Mouse (Mus musculus) testis, adult 2 months (tissue): ENCODE measurements around the gene Ncor2. TPM values are rescaled to one million over a fixed set of nuclear protein-coding genes. Genes with fewer than 3 reads are reported as not detected.

Source experiments
- H3K27ac ChIP-seq: fragments of 200-500 bp; 2 replicates; pipeline ENCODE4 v1.5.1; 2012; ENCODE audit warnings: low read depth, low read length; ENCODE audit not compliant: control insufficient read depth, insufficient read depth
- H3K27me3 ChIP-seq: fragments of 200-500 bp; 2 replicates; pipeline ENCODE4 v1.6.1; 2012; ENCODE audit warnings: mild to moderate bottlenecking, low read length, moderate library complexity; ENCODE audit not compliant: control insufficient read depth, insufficient read depth
- H3K36me3 ChIP-seq: fragments of 200-500 bp; 2 replicates; pipeline ENCODE4 v1.6.1; 2012; ENCODE audit warnings: mild to moderate bottlenecking, low read length; ENCODE audit not compliant: control insufficient read depth, insufficient read depth
- H3K4me1 ChIP-seq: fragments of 200-500 bp; 2 replicates; pipeline ENCODE4 v1.6.1; 2012; ENCODE audit warnings: low read length; ENCODE audit not compliant: control insufficient read depth, insufficient read depth
- H3K4me3 ChIP-seq: fragments of 200-500 bp; 2 replicates; pipeline ENCODE4 v1.5.1; 2012; ENCODE audit warnings: low read depth, mild to moderate bottlenecking, low read length, moderate library complexity, mixed read lengths; ENCODE audit not compliant: control insufficient read depth
- CTCF ChIP-seq: fragments of 200-500 bp; IDR thresholded peaks from 2 replicates; pipeline ENCODE4 v1.5.1; 2012; ENCODE audit warnings: low read depth, mild to moderate bottlenecking, inconsistent platforms, low read length, moderate library complexity; ENCODE audit not compliant: control insufficient read depth, insufficient read depth, insufficient replicate concordance
- POLR2A ChIP-seq: fragments of 200-500 bp; IDR thresholded peaks from 2 replicates; pipeline ENCODE4 v1.6.1; 2012; ENCODE audit warnings: low read depth, mild to moderate bottlenecking, inconsistent platforms, low read length, moderate library complexity; ENCODE audit not compliant: control insufficient read depth
- polyA plus RNA-seq: library from polyadenylated mRNA; depleted of rRNA; stranded (reverse); fragments of >200 nt; gene quantifications from 2 replicates; pipeline ENCODE4 v1.2.3, GENCODE M21; 2012; rRNA removed

Ncor2 gene
- polyA plus RNA-seq, 1 experiment = 28.0 TPM

DNA sequence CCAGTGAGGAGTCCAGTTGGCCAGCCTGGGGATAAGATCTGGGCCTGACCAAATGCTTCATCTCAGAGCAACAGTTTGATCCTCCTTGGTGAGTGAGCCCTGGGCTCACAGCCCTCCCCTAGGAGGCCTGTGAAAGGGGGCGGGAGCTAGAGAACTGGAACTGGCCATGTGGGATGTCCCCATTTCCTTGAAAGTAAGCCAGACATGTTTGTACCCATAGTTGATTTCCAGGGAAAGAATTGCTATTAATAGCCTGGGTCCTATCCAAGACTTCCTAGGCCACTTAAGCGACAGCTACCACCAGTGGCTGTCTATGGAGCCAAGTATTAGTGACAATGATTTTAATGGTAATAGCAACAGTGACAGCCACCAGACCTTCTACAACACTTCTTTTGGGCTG is 189.3 kb downstream of the Ncor2 start:
- Histone ChIP-seq H3K36me3 (no peaks in the 10 kb centered on the region), H3K4me3 (no peak overlapping the region), H3K4me1 (no peaks in the 10 kb centered on the region), H3K27ac (no peak overlapping the region), H3K27me3 (no peaks in the 10 kb centered on the region)
- no peak for TF ChIP-seq CTCF
- TF ChIP-seq POLR2A = no peak

- TF ChIP-seq POLR2A = no peak
- no peak for TF ChIP-seq CTCF
- H3K4me3 ChIP-seq = no peak overlapping the region
- H3K27me3 ChIP-seq = no peaks in the 10 kb centered on the region
- H3K36me3 ChIP-seq = no peaks in the 10 kb centered on the region
- H3K4me1 ChIP-seq = no peaks in the 10 kb centered on the region
- H3K27ac ChIP-seq = no peak overlapping the region
Measured at GRCm38 (mm10) chr5:124986656-124987055, 192.4 kb downstream of the Ncor2 start.

GRCm38 (mm10) chr5:124986222-124986621 is 192.8 kb downstream of the Ncor2 start:
- Histone ChIP-seq H3K27ac (no peak overlapping the region), H3K4me3 (no peak overlapping the region), H3K4me1 (no peaks in the 10 kb centered on the region), H3K36me3 (no peaks in the 10 kb centered on the region), H3K27me3 (no peaks in the 10 kb centered on the region)
- TF ChIP-seq POLR2A (no peak), CTCF (no peak)

DNA sequence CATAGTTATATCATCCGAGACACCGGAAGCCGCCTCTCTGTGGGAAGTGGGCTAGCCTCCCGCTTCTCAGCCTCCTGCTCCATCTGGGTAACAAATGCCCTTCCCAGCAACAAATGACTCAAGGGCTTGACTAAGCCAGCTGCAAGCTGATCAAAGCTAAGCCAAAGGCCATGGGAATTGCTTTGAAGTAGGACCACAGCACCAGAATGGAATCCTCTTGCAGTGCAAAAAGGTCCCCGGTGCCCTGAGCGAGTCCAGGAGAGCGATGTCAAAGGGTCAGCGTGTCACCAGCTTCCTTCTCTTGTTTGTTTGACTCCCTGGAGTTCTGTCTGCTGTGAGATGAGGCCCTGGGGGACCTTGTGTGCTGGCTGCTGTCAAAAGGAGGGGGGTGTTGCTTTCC is 209.2 kb downstream of the Ncor2 start:
- TF ChIP-seq POLR2A (no peak), CTCF (no peak)
- no peaks in the 10 kb centered on the region for H3K27me3 ChIP-seq
- H3K27ac ChIP-seq = no peak overlapping the region
- H3K4me3 ChIP-seq = no peak overlapping the region
- no peaks in the 10 kb centered on the region for H3K36me3 ChIP-seq
- peaks cover 5% of the 10 kb centered on the region for H3K4me1 ChIP-seq

Other genes starting within 250 kb of the Ncor2 start
- gene Rflna, start 176.0 kb downstream of the Ncor2 start, polyA plus RNA-seq = 0.19 and 0.76 TPM in 2 replicates
- 172 and 188 TPM in 2 replicates for gene Scarb1, start 161.9 kb upstream of the Ncor2 start, polyA plus RNA-seq
- 84.2 and 109 TPM in 2 replicates for gene Gm10382, start 210.1 kb upstream of the Ncor2 start, polyA plus RNA-seq
- gene Ubc, start 211.0 kb upstream of the Ncor2 start, polyA plus RNA-seq = 1,188 and 1,319 TPM in 2 replicates